Mouse (Mus musculus) heart, postnatal 25 days (tissue): ENCODE results near the gene Foxa2. TPM values are rescaled to one million over a fixed set of nuclear protein-coding genes. Genes with fewer than 3 reads are reported as not detected.

Experiments used
- DNase-seq: peaks from one replicate; pipeline ENCODE4 v3.0.0; 2022; ENCODE audit warnings: low spot score
- intact Hi-C: fragments of 180-260 bp; cut with DNase I; formaldehyde crosslinking; loops from one replicate; pipeline ENCODE4 v1.15.1; 2025
- total RNA-seq, 2 experiments: library from RNA; stranded (reverse); gene quantifications; 2 replicates each; pipeline ENCODE4 v1.2.3; 2021

The Foxa2 gene
- not detected for total RNA-seq

DNA sequence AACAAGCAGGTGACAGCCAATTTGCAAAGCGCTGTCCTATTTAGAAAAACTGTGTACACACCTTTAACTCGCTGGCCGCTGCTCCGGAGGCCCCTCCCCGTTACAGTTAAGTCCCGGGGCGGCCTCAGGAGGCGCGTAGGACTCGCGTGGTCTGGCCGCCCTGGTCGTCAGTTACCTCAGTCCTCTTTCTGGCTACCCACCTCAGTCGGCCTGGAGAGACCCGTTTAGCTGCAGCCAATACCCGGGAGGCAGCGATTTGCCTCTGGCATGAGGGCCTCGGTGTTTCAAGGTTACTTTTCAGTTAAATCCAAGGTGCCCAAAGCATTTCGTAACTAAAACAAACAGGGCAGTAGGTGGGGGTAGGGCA is at the start of gene Foxa2:
Gene Foxa2, minus strand, starts transcription at position 171 of the 367 bp plus-strand sequence.
- no peak for DNase-seq
- intact Hi-C loops: loop anchor here (10.0 kb wide), 1 partner anchor 852 kb away; the partner anchor contains the start of gene Nkx2-2

DNA sequence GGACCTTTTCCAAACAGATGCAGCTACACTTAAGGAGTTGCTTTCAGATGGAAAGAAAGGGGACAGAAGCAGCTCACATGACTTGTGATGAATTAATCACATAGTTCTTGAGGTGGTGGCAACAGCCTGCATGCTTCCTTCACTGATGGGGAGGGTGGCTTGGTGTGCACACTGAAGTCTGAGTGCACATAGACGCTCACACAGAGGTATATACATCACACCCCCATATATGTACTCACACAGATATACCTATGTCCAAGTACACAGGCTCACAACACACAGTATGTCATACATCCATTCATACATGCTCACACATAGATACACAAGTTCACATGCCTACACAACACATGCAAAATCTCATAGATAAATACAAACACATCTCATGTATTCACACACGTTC is 45.3 kb upstream of the Foxa2 start:
- intact Hi-C loops: no loop called here
- DNase-seq: no peak

GRCm38 (mm10) chr2:148091657-148092056 is 44.9 kb upstream of the Foxa2 start:
- DNase-seq: no peak
- intact Hi-C loops: no loop called here

- intact Hi-C loops: no loop called here
- DNase-seq: no peak
These were observed 43.3 kb upstream of the Foxa2 start for GRCm38 (mm10) chr2:148090071-148090470.

- no peak for DNase-seq
- intact Hi-C loops: no loop called here
These were observed 38.8 kb upstream of the Foxa2 start for GRCm38 (mm10) chr2:148085529-148085928.

DNA sequence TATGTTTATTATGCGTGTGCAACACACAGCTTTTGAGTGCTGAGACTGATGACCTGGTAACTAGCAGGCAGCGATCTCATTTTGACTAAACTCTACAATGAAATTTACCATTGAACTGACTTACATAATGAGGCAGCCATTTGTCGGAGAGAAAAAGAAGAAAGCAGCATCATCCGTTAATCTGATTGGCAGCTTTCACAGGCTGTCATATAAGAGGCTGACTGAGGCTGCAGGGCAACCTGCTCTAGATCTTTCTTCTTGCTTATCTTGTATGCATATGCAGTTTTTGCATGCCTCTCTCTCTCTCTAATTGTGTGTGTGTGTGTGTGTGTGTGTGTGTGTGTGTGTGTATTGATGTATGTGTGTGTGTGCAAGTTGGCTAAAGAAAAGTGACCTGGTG is 38.4 kb upstream of the Foxa2 start:
- no peak for DNase-seq
- intact Hi-C loops: no loop called here

GRCm38 (mm10) chr2:148082283-148082682 is 35.5 kb upstream of the Foxa2 start:
- no peak for DNase-seq
- intact Hi-C loops: no loop called here

DNA sequence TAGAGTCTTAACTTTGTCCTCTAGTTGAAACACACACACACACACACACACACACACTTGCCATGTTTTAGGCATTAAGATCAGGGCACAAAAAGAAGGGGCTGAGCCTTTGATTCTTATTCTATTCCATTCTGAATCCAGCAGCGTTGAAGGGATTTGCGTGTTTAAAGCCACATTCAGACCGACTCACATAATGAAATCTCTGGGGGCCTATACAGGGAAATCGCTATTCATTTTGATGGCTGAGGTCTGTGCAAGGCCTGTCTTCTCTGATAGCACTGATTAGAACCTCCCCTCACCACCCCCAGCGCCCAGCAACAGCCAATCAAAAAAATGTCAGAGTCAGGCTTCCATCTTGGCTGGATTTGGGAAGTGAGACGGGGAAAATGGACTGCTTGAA is 13.9 kb upstream of the Foxa2 start:
- DNase-seq: no peak
- intact Hi-C loops: no loop called here

GRCm38 (mm10) chr2:148053411-148053810 is 6.6 kb upstream of the Foxa2 start:
- no peak for DNase-seq
- intact Hi-C loops: no loop called here

DNA sequence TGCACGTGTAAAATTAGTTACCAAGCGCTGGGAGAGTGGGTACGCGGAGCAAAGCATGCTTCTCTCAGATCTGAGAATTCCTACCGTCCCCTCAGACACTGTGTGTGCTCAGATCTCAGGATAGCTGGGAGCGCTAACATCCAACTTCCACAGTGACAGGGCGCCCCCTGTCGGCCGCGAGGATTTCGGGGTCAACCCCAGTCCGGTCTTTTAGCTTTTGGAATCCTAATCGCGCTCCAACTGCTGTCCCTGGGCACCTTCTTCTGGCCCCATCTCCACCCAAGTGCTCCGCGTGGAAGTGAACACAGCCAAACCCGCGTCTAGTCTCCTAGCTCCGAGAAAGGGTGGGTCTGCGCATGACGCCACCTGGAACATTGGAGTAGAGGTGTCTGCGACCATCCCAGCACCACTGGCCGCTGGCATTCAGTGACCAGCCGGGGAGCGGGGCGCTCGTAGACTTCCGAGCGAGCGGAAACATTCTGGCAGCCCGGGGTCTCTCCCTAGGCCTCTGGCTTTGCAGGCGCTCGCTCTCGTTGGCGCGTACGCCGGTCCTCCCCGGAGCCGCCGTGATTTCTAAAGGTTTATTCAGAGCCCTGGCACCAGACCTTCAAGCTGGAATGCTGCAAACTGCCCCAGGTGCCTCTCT is 1.8 kb upstream of the Foxa2 start:
- no peak for DNase-seq
- intact Hi-C loops: loop anchor here (2.0 to 10.0 kb wide), 2 partner anchors 240 to 854 kb away; partner anchors contain the start of gene Nkx2-2

DNA sequence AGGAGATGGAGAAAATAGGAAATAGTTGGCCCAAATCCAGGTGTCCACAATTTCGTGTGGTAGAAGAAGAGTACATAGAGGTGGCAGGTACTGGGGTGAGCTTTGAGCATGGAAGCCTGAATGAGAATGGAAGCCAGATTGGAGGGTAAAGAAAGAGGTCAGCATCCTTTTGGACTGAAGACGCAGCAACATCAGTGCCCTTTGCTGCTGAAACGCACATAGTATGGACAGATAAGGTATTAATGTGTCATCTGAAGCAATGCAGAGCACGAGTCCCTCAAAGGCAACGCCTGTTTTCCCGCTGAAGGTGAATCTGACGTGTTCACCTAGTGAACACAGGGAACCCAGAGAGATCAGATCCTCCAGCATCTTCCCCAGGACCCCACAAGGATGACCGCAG is 842 bp upstream of the Foxa2 start:
- intact Hi-C loops: loop anchor here (2.0 to 10.0 kb wide), 2 partner anchors 239 to 853 kb away; partner anchors contain the start of gene Nkx2-2
- DNase-seq: no peak

- DNase-seq: no peak
- intact Hi-C loops: loop anchor here (10.0 kb wide), 1 partner anchor 851 kb away; the partner anchor contains the start of gene Nkx2-2
These were observed 601 bp downstream of the Foxa2 start for GRCm38 (mm10) chr2:148045937-148046798.

DNA sequence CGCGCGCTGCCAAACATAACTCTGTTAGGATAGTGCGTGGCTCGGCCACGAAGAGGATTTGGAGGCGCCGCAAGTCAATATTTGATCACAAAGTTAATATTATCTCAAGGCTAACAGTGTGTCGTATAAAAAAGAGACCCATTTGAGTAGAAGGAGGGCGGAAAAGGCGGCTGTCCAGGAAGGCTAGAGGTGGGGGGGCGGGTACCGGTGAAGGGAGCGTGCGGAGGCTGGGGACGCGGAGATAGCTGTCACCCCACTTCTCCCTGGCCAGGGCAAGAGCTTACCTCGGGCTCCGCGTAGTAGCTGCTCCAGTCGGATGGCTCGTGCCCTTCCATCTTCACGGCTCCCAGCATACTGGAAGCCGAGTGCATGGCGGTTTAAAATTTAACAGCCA is 1.2 kb downstream of the Foxa2 start:
- intact Hi-C loops: loop anchor here (10.0 kb wide), 1 partner anchor 851 kb away; the partner anchor contains the start of gene Nkx2-2
- DNase-seq: no peak

- DNase-seq: no peak
- intact Hi-C loops: loop anchor here (10.0 kb wide), 1 partner anchor 850 kb away; the partner anchor contains the start of gene Nkx2-2
These were observed 1.8 kb downstream of the Foxa2 start for GRCm38 (mm10) chr2:148044877-148045539.

GRCm38 (mm10) chr2:148043976-148044876 is 2.5 kb downstream of the Foxa2 start:
- no peak for DNase-seq
- intact Hi-C loops: loop anchor here (10.0 kb wide), 1 partner anchor 849 kb away; the partner anchor contains the start of gene Nkx2-2

DNA sequence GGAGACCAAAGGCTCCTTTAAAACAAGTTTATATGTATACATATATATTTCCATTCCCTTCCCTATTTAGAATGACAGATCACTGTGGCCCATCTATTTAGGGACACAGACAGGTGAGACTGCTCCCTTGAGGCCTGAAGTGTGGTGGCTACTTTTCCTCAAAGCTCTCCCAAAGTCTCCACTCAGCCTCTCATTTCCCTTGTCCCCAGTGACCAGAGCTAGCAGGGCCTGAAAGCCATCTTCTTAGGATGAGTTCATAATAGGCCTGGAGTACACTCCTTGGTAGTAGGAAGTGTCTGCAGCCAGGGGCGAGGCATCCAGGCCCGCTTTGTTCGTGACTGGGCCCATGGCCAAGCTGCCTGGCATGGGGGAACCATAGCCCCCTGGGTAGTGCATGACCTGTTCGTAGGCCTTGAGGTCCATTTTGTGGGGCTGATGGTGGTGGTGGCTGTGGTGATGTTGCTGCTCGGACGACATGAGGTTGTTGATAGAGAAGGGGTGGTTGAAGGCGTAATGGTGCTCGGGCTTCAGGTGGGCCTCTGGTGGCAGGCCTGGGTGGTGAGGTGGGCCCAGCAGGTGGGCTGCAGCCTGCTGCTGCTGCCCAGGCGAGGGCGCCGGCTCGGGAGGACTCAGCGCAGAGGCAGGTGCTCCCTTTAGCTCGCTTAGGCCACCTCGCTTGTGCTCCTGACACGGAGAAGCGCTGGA is 3.3 kb downstream of the Foxa2 start:
- intact Hi-C loops: loop anchor here (10.0 kb wide), 1 partner anchor 849 kb away; the partner anchor contains the start of gene Nkx2-2
- DNase-seq: no peak

GRCm38 (mm10) chr2:148042126-148042640 is 4.6 kb downstream of the Foxa2 start:
- intact Hi-C loops: loop anchor here (10.0 kb wide), 1 partner anchor 847 kb away; the partner anchor contains the start of gene Nkx2-2
- no peak for DNase-seq

DNA sequence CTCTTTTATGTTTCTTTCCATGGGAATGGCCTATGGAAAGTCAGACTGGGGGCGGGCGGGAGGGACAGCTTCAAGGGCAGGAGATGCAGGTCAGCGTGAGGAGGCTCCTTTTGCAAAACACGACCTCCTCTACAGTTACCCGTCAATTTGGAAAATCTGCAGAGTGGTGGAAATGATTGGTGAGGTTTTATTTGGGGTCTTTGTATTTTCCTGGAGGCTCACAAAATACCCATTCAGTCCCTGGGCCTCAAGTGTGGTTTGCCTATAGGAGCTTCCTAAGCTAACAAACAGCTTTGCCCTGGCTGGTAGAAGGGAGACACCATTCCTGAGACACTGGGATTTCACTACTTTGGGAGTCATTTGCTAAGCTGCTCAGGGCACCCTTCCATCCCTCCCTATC is 5.4 kb downstream of the Foxa2 start:
- no peak for DNase-seq
- intact Hi-C loops: loop anchor here (10.0 kb wide), 1 partner anchor 847 kb away; the partner anchor contains the start of gene Nkx2-2
